Comparison of ENCODE assay signal across 7 mouse cellular contexts in genomic region chrX:74245107-74245506, GRCm38 (mm10). TPM values are rescaled to one million over a fixed set of nuclear protein-coding genes. Genes with fewer than 3 reads are reported as not detected.
DNase-seq lines count a peak whose midpoint lies in the region; ATAC-seq lines count a peak whose summit lies in the region.

No protein-coding gene starts in this region.

- peaks cover 4% of the 10 kb centered on the region; the same call in 1 of the 2 replicates for H3K9me3 ChIP-seq in megakaryocyte, embryonic 14.5 days
- no peaks in the 10 kb centered on the region for H3K9me3 ChIP-seq in forebrain, embryonic 10.5 days
- no peaks in the 10 kb centered on the region for H3K9me3 ChIP-seq in limb, embryonic 12.5 days
- H3K9me3 ChIP-seq in stomach, embryonic 15.5 days: no peaks in the 10 kb centered on the region

- peak overlapping the region; percentile 63 for H3K4me2 ChIP-seq in limb, embryonic 12.5 days
- H3K4me2 ChIP-seq in stomach, embryonic 15.5 days: peak overlapping the region; percentile 49

- peaks cover 54% of the 10 kb centered on the region for H3K4me1 ChIP-seq in megakaryocyte, embryonic 14.5 days
- H3K4me1 ChIP-seq in forebrain, embryonic 10.5 days: peaks cover 26% of the 10 kb centered on the region
- peaks cover 11% of the 10 kb centered on the region; the same call in 1 of the 2 replicates for H3K4me1 ChIP-seq in limb, embryonic 12.5 days (replicated peaks)
- H3K4me1 ChIP-seq in stomach, embryonic 15.5 days: no peaks in the 10 kb centered on the region

- H3K27ac ChIP-seq in forebrain, embryonic 10.5 days: peak overlapping the region; percentile 93
- peak overlapping the region; percentile 91 for H3K27ac ChIP-seq in limb, embryonic 12.5 days
- peak overlapping the region; percentile 89 for H3K27ac ChIP-seq in stomach, embryonic 15.5 days

- H3K9ac ChIP-seq in limb, embryonic 12.5 days (replicated peaks): peak overlapping the region; percentile 80
- H3K9ac ChIP-seq in stomach, embryonic 15.5 days: peak overlapping the region; percentile 48; the same call in 1 of the 2 replicates

- peaks cover 20% of the 10 kb centered on the region for H3K27me3 ChIP-seq in megakaryocyte, embryonic 14.5 days (replicated peaks)
- no peaks in the 10 kb centered on the region for H3K27me3 ChIP-seq in forebrain, embryonic 10.5 days (ENCODE audit: poor library complexity, severe bottlenecking)
- H3K27me3 ChIP-seq in limb, embryonic 12.5 days: no peaks in the 10 kb centered on the region
- no peaks in the 10 kb centered on the region for H3K27me3 ChIP-seq in stomach, embryonic 15.5 days (replicated peaks)

- DNase-seq in forebrain, embryonic 10.5 days (ENCODE audit: extremely low spot score, low spot score): no peak
- no peak for DNase-seq in left cerebral cortex, adult 11 months (ENCODE audit: low spot score)
- DNase-seq in cerebellum, postnatal 36 days: no peak

- ATAC-seq in megakaryocyte, adult 5-6 weeks (ENCODE audit: poor library complexity, severe bottlenecking): no peak
- no peak for ATAC-seq in limb, embryonic 12.5 days (ENCODE audit: insufficient number of reproducible peaks, insufficient read depth, low FRiP score, low TSS enrichment, low read depth)
- no peak for ATAC-seq in stomach, embryonic 15.5 days (ENCODE audit: insufficient read depth, low FRiP score, low read depth)

- peaks cover 36% of the 10 kb centered on the region for H3K36me3 ChIP-seq in megakaryocyte, embryonic 14.5 days (replicated peaks; ENCODE audit: low read length)
- H3K36me3 ChIP-seq in forebrain, embryonic 10.5 days (replicated peaks): peaks cover 41% of the 10 kb centered on the region
- peaks cover 35% of the 10 kb centered on the region for H3K36me3 ChIP-seq in limb, embryonic 12.5 days
- H3K36me3 ChIP-seq in stomach, embryonic 15.5 days: peaks cover 14% of the 10 kb centered on the region

- H3K4me3 ChIP-seq in megakaryocyte, embryonic 14.5 days (replicated peaks): peak overlapping the region; percentile 94
- peak overlapping the region; percentile 65 for H3K4me3 ChIP-seq in forebrain, embryonic 10.5 days
- H3K4me3 ChIP-seq in limb, embryonic 12.5 days (replicated peaks): peak overlapping the region; percentile 57
- peak overlapping the region; percentile 53 for H3K4me3 ChIP-seq in stomach, embryonic 15.5 days (replicated peaks)

- 32% methylated on average over 1 of the region's 1 CpGs for WGBS in forebrain, embryonic 10.5 days
- 28% methylated on average over 1 of the region's 1 CpGs for WGBS in limb, embryonic 12.5 days
- WGBS in stomach, embryonic 15.5 days: 28% methylated on average over 1 of the region's 1 CpGs

RNA-seq across cellular contexts. Expression of gene Flna, which starts 4.5 kb away (rescaled TPM):
- 106 and 299 TPM in 2 replicates for polyA plus RNA-seq in megakaryocyte, embryonic 14.5 days (2012; ENCODE audit: insufficient read depth, low replicate concordance)
- 614 and 619 TPM in 2 replicates for total RNA-seq in megakaryocyte, adult 5-6 weeks (2015)
- 2,027 and 2,122 TPM in 2 replicates for total RNA-seq in megakaryocyte, adult 5-6 weeks (2017)
- polyA plus RNA-seq in forebrain, embryonic 10.5 days (2016; fragmentation: Nextera tagmentation; extraction: Ambion mirVana): 265 and 269 TPM in 2 replicates
- polyA plus RNA-seq in limb, embryonic 12.5 days (2016; fragmentation: Nextera tagmentation; extraction: Ambion mirVana): 311 and 345 TPM in 2 replicates
- polyA plus RNA-seq in stomach, embryonic 15.5 days (2015; fragmentation: Nextera tagmentation; extraction: Ambion mirVana): 346 and 386 TPM in 2 replicates

RNA-seq across cellular contexts. Expression of gene Emd, which starts 9.4 kb away (rescaled TPM):
- polyA plus RNA-seq in megakaryocyte, embryonic 14.5 days (2012; ENCODE audit: insufficient read depth, low replicate concordance): 39.1 and 49.4 TPM in 2 replicates
- 89.4 and 95.2 TPM in 2 replicates for total RNA-seq in megakaryocyte, adult 5-6 weeks (2015)
- total RNA-seq in megakaryocyte, adult 5-6 weeks (2017): 73.3 and 99.8 TPM in 2 replicates
- polyA plus RNA-seq in forebrain, embryonic 10.5 days (2016; fragmentation: Nextera tagmentation; extraction: Ambion mirVana): 22.2 and 25.7 TPM in 2 replicates
- polyA plus RNA-seq in limb, embryonic 12.5 days (2016; fragmentation: Nextera tagmentation; extraction: Ambion mirVana): 21.3 and 25.4 TPM in 2 replicates
- 22.0 and 25.5 TPM in 2 replicates for polyA plus RNA-seq in stomach, embryonic 15.5 days (2015; fragmentation: Nextera tagmentation; extraction: Ambion mirVana)

RNA-seq across cellular contexts. Expression of gene Rpl10, which starts 25.5 kb away (rescaled TPM):
- polyA plus RNA-seq in megakaryocyte, embryonic 14.5 days (2012; ENCODE audit: insufficient read depth, low replicate concordance): 328 and 1,584 TPM in 2 replicates
- total RNA-seq in megakaryocyte, adult 5-6 weeks (2015): 2,650 and 3,055 TPM in 2 replicates
- total RNA-seq in megakaryocyte, adult 5-6 weeks (2017): 1,311 and 1,465 TPM in 2 replicates
- 800 and 812 TPM in 2 replicates for polyA plus RNA-seq in forebrain, embryonic 10.5 days (2016; fragmentation: Nextera tagmentation; extraction: Ambion mirVana)
- polyA plus RNA-seq in limb, embryonic 12.5 days (2016; fragmentation: Nextera tagmentation; extraction: Ambion mirVana): 787 and 794 TPM in 2 replicates
- polyA plus RNA-seq in stomach, embryonic 15.5 days (2015; fragmentation: Nextera tagmentation; extraction: Ambion mirVana): 643 and 895 TPM in 2 replicates

RNA-seq across cellular contexts. Expression of gene Taz, which starts 36.6 kb away (rescaled TPM):
- polyA plus RNA-seq in megakaryocyte, embryonic 14.5 days (2012; ENCODE audit: insufficient read depth, low replicate concordance): 29.6 and 48.2 TPM in 2 replicates
- total RNA-seq in megakaryocyte, adult 5-6 weeks (2015): 45.2 and 49.3 TPM in 2 replicates
- total RNA-seq in megakaryocyte, adult 5-6 weeks (2017): 28.1 and 33.1 TPM in 2 replicates
- polyA plus RNA-seq in forebrain, embryonic 10.5 days (2016; fragmentation: Nextera tagmentation; extraction: Ambion mirVana): 66.3 and 75.8 TPM in 2 replicates
- 90.9 and 94.9 TPM in 2 replicates for polyA plus RNA-seq in limb, embryonic 12.5 days (2016; fragmentation: Nextera tagmentation; extraction: Ambion mirVana)
- 79.5 and 86.1 TPM in 2 replicates for polyA plus RNA-seq in stomach, embryonic 15.5 days (2015; fragmentation: Nextera tagmentation; extraction: Ambion mirVana)

RNA-seq across cellular contexts. Expression of gene Dnase1l1, which starts 37.0 kb away (rescaled TPM):
- 2.8 TPM in 1 of 2 replicates, not detected in the other for polyA plus RNA-seq in megakaryocyte, embryonic 14.5 days (2012; ENCODE audit: insufficient read depth, low replicate concordance)
- total RNA-seq in megakaryocyte, adult 5-6 weeks (2015): 105 and 116 TPM in 2 replicates
- total RNA-seq in megakaryocyte, adult 5-6 weeks (2017): 63.8 and 69.1 TPM in 2 replicates
- 4.5 and 5.1 TPM in 2 replicates for polyA plus RNA-seq in forebrain, embryonic 10.5 days (2016; fragmentation: Nextera tagmentation; extraction: Ambion mirVana)
- polyA plus RNA-seq in limb, embryonic 12.5 days (2016; fragmentation: Nextera tagmentation; extraction: Ambion mirVana): 9.9 and 11.6 TPM in 2 replicates
- 15.7 and 17.5 TPM in 2 replicates for polyA plus RNA-seq in stomach, embryonic 15.5 days (2015; fragmentation: Nextera tagmentation; extraction: Ambion mirVana)
